Mouse (Mus musculus) cerebellum, adult 8-10 months (tissue): ENCODE measurements around the gene Rnf130.
A peak's percentile ranks its signal among the peaks of the same experiment; 100 is the strongest.

Source experiments
- DNase-seq: peaks from one replicate; pipeline ENCODE4 v3.0.0; 2022

Rnf130 gene

DNA sequence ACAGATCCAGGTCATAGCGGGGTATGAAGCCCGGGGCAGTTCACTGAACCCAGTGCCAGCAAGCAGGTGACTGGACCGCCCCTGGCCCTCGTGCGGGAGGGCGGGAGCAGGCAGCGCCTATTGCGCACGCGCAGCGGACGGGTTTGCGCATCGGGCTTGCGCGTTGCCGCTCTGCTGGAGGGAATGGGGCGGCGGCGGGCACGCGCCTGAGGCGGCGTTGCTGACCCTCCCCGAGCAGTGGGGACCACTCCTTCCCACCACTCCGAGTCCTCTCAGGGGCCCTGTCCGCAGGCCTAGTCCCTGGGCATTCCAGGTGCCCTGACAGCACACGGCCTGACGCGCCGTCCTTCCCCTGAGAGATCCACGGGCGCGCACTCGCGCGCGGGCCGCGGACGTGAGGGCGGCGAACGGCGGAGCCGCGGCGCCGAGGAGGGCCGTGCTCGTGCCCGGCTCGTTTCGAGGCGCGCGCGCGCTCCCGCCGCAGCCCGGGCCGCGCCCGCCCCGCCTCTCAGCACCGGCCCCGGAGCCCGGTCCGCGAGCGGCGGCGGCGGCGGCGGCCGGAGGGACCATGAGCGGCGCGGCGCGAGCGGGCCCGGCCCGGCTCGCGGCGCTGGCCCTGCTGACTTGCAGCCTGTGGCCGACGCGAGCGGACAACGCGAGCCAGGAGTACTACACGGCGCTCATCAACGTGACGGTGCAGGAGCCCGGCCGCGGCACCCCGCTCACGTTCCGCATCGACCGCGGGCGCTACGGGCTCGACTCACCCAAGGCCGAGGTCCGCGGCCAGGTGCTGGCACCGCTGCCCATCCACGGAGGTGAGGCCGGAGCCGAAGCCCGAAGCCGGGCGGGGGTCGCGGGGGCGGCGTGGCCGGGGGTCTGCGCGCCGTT, at the start of gene Rnf130:
Gene Rnf130, plus strand, starts transcription at position 514 of the 888 bp plus-strand sequence.
- DNase-seq: peak; percentile 97

DNA sequence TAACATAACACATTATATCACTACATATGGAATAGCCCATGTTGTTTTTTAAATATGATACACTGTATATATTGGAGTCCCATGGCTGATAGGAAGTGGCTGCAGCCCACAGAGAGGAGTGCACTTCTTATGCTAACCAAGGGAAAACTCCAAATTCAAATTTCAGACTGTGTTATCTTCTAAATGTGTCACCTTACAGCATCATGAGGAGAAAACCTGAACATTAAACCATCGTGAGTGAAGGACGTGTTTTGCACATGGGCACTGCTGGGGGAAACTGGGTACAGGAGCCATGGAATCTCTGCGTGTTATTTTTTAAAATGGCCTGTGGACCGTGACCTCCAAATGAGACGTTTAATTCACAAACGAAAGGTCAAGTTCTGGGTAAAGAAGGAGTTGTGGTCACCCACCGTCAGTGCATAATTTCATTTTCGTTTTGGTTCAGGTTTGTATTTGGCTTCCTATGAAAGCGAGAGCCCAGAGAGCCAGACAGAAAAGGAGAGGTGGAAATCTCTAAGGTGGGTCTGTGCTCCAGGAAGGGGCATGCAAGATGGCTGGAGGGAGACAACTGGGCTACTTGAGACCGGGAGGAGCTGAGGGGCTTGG, 47.1 kb upstream of the Rnf130 start:
- no peak for DNase-seq

GRCm38 (mm10) chr11:49978935-49979334, 46.2 kb upstream of the Rnf130 start:
- DNase-seq: no peak

DNA sequence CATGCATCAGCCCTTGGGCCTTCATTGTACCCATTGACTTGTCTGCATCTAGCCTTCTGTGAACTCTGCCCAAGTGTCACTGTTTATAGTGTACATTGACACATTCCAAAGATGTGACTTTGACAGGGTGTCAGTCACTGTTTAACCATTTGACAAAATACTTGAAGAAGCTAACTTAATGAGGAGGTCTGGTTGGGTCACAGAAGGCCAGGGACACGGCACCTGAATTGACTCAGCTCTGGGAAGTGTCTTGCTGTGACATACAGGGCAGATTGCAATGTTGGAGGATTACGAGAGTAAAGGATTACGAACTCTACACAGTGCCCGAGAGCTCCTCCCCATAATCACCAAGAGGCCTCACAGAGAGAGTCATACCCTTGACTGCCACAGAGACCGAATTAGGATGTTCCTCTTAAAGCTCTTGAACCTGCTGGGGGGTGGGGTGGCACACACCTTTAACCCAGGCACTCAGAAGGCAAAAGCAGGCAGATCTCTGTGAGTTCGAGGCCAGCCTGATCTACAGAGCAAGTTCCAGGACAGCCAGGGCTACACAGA, 44.4 kb upstream of the Rnf130 start:
- no peak for DNase-seq

DNA sequence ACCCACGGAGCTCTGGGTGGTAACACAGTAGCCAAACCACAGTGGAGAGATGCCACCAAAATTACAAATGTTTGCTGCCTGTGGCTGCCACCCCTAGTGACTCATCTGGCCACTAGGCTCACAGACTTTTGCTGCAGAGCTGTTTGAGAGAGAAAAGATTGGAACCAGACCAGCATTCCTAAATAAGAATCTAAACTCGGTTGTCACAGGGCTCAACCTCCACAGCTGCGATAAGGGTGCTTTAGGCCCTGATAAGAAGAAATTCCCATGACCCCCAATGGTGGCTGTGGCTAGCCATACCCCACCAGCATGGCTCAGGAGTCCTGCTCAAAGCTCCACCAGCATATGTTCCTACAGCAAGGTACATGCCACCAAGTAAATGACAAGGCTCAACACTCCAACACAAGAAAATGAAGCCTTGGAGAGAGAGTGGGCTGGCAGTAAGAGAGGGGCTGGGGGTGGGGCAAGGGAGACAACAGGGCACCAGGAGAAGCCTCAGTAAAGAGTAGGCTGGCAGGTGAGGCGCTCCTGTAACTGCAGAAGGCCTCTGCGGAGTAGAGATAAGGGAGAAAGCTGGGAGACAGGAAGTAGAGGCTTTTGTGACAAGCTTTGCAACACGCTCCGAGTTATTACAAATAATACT, 43.7 kb upstream of the Rnf130 start:
- DNase-seq: no peak

DNA sequence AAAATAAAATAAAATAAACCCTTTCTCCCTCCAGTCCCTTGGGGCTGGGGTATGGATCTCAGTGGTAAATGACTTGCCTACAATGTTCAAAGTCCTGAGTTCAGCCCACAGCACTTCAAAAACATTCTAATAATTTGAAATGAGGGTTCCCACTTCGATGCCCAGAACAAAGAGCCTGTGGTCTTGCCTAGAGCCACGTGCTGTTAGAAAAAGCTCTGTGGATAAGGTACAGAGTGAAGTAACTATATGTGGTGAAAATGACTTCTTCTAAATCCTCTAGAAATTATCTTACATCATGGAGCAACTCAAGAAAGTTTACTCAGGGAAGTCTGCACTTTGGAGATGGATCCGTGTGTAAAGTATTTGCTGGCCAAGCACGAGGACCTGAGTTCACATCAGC, 43.1 kb upstream of the Rnf130 start:
- DNase-seq: no peak

GRCm38 (mm10) chr11:49982881-49983280, 42.3 kb upstream of the Rnf130 start:
- DNase-seq: no peak

DNA sequence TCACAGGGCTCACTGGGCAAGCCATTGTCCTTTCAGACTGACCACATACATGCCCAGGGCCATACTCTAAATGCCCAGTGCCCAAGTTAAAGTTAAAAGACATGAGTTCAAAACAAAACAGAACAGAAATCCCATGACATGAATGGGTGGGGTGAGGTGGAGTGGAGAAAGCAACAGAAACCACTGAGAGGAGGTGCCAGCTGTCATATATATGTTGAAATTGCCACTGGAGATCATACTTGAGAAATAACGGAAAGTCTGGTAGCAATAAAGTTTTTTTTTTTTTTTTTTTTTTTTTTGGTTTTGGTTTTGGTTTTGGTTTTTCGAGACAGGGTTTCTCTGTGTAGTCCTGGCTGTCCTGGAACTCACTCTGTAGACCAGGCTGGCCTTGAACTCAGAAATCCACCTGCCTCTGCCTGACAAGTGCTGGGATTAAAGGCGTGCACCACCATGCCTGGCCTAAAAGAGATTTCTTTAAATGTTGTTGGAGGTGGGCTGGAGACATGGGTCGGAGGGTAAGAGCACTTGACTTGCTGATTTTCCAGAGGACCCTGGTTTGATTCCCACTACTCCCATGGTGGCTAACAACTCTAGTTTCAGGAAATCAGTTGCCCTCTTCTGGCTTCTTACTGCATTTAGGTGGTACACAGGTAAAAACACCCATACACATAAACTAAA, 41.1 kb upstream of the Rnf130 start:
- DNase-seq: no peak

DNA sequence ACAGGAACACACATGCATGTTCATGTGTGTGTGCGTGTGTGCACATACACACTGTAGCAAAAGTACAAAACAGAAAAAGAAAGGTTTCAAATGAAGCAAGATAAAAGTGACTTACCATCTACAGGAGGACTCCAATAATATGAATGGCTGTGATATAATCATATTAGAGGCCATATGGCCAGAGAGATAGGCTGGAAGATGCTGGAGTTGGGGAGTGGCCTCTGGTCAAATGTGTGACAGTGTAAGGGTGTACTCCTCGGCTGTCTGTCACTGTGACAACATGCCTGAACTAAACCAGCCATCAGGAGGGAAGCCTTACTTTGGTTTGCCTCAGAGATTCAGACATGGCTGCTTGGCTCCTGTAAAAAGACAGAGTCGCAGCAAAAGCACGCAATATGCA, 40.1 kb upstream of the Rnf130 start:
- no peak for DNase-seq

GRCm38 (mm10) chr11:49986277-49987036, 38.7 kb upstream of the Rnf130 start:
- peak; percentile 71 for DNase-seq

DNA sequence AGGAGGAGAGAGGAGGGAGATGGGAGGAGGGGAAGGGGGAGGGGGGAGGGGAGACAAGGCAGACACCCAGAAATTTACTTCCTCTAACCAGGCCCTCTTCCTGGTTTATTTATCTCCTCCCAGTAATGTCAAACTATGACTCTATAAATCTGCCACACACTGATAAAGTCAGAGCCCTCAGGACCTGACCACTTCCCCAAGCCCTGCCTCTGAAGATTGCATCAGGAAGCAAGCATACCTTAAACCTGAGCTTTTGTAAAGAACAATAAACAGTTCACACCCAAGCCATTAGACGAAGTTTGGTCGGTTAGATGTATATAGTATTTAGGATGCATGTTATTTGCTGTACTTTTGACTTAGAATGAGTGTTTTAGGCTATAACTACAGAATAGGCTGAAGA, 30.6 kb upstream of the Rnf130 start:
- DNase-seq: no peak

- no peak for DNase-seq
Measured at GRCm38 (mm10) chr11:49996398-49996797, 28.7 kb upstream of the Rnf130 start.

GRCm38 (mm10) chr11:49997321-49997720, 27.8 kb upstream of the Rnf130 start:
- no peak for DNase-seq

GRCm38 (mm10) chr11:50002853-50003252, 22.3 kb upstream of the Rnf130 start:
- no peak for DNase-seq

DNA sequence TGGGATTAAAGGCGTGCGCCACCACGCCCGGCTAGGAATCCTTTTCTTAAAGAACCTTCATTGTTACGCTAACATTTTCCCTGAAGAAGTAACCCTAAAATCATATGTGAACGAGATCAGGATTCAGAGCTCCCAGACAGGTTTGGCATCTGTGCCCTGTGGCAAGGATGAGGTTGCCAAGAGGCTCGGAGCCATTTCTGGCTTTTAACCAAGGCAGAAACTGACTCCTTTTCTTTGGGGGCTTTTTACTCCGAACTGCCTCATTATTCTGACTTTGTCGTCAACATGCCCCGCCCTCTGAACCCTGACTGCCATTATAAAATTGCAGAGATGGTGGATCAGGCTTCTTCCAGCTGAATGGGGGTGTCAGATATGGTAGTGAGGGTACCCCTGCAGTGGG, 17.4 kb upstream of the Rnf130 start:
- DNase-seq: no peak

GRCm38 (mm10) chr11:50008231-50008630, 16.9 kb upstream of the Rnf130 start:
- DNase-seq: no peak

- no peak for DNase-seq
Measured at GRCm38 (mm10) chr11:50013016-50013415, 12.1 kb upstream of the Rnf130 start.

GRCm38 (mm10) chr11:50016503-50016902, 8.6 kb upstream of the Rnf130 start:
- DNase-seq: no peak

DNA sequence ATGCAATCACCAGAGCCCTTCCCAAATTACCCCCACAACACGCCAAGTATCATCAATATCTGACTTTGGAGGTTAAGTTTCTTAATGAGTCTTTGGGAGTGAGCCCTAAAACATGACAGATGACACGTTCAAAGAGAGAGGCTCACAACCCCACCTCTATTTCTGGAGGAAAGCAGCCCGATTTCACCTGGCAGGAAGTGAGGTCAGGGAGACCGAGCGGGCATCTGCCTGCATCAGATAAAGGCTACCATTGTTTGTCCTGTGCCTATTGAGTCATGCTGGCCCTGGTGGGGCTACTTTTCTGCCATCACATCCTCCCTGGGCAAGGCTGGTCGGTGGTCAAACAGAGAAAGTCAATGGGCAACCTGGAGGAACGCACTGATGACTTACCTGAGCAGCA, 7.6 kb upstream of the Rnf130 start:
- DNase-seq: no peak

DNA sequence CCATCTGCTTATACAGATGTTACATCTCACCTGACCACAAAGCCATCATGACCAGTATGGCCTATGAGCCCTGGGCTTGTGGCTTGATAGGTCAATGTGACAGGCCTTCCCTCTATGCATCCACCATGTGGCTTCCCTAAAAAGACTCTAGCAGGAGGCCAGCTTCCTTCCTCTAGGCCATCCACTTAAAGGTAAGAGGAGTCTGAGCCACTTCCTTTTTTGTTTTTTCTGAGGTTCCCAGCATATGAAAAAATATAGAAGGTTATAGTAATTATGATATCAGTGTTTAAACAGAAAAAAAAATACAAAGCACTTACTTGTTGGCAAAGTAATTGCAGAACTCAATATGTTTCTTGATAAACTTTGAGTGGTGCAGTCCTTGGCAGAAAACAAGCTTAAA, 6.3 kb upstream of the Rnf130 start:
- DNase-seq: no peak

DNA sequence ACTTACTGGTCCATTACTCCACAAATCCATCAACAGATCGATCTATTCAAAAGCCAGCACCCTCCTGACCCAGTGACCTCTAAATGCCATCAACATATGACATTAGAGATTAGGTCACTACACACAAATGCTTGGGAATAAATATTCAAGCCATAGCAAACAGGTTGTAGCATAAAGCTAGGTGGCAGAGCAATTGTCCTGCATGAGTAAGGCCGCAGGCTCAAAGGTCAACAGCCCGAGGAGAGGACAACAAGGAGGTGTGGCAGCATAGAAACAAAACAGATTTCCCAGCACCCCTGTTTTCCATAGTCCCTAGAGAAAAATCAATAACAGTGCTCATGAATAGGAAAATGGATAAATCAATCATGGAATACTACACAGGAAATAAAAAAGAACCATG, 3.1 kb upstream of the Rnf130 start:
- no peak for DNase-seq

DNA sequence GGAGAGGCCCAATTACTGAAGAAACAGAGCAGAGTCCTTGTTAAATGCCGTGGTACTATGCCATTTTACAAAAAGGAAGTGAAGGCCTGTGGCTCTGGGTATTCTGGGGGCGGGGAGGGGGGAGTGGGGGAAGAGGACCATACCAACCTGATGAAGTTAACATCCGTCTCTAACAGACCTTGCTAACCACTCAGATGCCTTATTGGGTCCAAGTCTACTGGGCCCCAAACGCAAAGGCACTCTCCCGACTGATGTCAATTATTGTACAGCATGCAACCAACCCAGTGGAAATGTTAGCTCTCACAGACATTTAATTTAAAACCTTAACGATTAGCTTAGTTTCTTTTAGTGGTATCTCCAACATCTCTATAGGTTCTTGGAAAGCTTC, 707 bp upstream of the Rnf130 start:
- no peak for DNase-seq
